Mouse (Mus musculus) neural tube, embryonic 15.5 days (tissue): Measurements from ENCODE around the gene Rpl36-ps4. TPM values are rescaled to one million over a fixed set of nuclear protein-coding genes. Genes with fewer than 3 reads are reported as not detected.

Source experiments
- ATAC-seq: fragments of 200-750 bp; cut with Nextera tagmentation; 2 replicates; pipeline ENCODE4 v1.8.0; 2017; ENCODE audit warnings: mild to moderate bottlenecking, moderate TSS enrichment, moderate library complexity; ENCODE audit not compliant: low FRiP score
- H3K27ac ChIP-seq: fragments of 300-500 bp; sonication (generic); replicated peaks from 2 replicates; pipeline ENCODE4 v1.5.1; 2015; ENCODE audit warnings: mild to moderate bottlenecking, inconsistent platforms
- H3K27me3 ChIP-seq: fragments of 300-500 bp; sonication (generic); replicated peaks from 2 replicates; pipeline ENCODE4 v1.6.1; 2015; ENCODE audit warnings: inconsistent platforms
- H3K36me3 ChIP-seq: fragments of 300-500 bp; sonication (generic); 2 replicates; pipeline ENCODE4 v1.6.1; 2015; ENCODE audit warnings: inconsistent platforms
- H3K4me1 ChIP-seq: fragments of 300-500 bp; sonication (generic); 2 replicates; pipeline ENCODE4 v1.6.1; 2015; ENCODE audit warnings: inconsistent platforms
- H3K4me2 ChIP-seq: fragments of 300-500 bp; sonication (generic); 2 replicates; pipeline ENCODE4 v1.6.1; 2015; ENCODE audit warnings: inconsistent platforms, mild to moderate bottlenecking, moderate library complexity
- H3K4me3 ChIP-seq: fragments of 300-500 bp; sonication (generic); replicated peaks from 2 replicates; pipeline ENCODE4 v1.5.1; 2015; ENCODE audit warnings: mild to moderate bottlenecking, inconsistent platforms
- H3K9ac ChIP-seq: fragments of 300-500 bp; sonication (generic); replicated peaks from 2 replicates; pipeline ENCODE4 v1.6.1; 2015; ENCODE audit warnings: mild to moderate bottlenecking, inconsistent platforms
- H3K9me3 ChIP-seq: fragments of 300-500 bp; sonication (generic); replicated peaks from 2 replicates; pipeline ENCODE4 v1.6.1; 2016; ENCODE audit warnings: inconsistent platforms
- WGBS: fragments of 180-500 bp; shearing (Covaris S2); methylation state at CpG from one replicate; pipeline ENCODE4 v1.1.7; 2015; ENCODE audit warnings: mixed read lengths; 5-methylcytosine and 5-hydroxymethylcytosine counted together
- polyA plus RNA-seq: library from polyadenylated mRNA; unstranded; fragments of >200 nt; fragmentation: Nextera tagmentation; extraction: Ambion mirVana; gene quantifications from 2 replicates; pipeline ENCODE4 v1.2.1, GENCODE M21; 2015

Gene Rpl36-ps4
- polyA plus RNA-seq = not detected in 2 replicates

- no peak for ATAC-seq
- WGBS = 93% methylated on average over 5 of the region's 5 CpGs
- no peaks in the 10 kb centered on the region for H3K9me3 ChIP-seq
- H3K4me2 ChIP-seq = no peak within 1 kb of the TSS
- H3K9ac ChIP-seq = no peak within 1 kb of the TSS
- no peak within 1 kb of the TSS for H3K27ac ChIP-seq
- H3K4me3 ChIP-seq = no peak within 1 kb of the TSS
- H3K27me3 ChIP-seq = no peaks in the 10 kb centered on the region
- no peaks in the 10 kb centered on the region for H3K36me3 ChIP-seq
- no peaks in the 10 kb centered on the region for H3K4me1 ChIP-seq
Observed at GRCm38 (mm10) chr17:87920677-87921076, at the start of gene Rpl36-ps4. TSS of gene Rpl36-ps4 (plus strand) at chr17:87920977.

- Histone ChIP-seq H3K36me3 (no peaks in the 10 kb centered on the region), H3K4me3 (no peak overlapping the region), H3K4me2 (no peak overlapping the region), H3K4me1 (peaks cover 5% of the 10 kb centered on the region), H3K9me3 (no peaks in the 10 kb centered on the region), H3K27ac (0 out of 2 replicates have a peak overlapping the region, but pooled peaks have one; percentile 42), H3K27me3 (no peaks in the 10 kb centered on the region), H3K9ac (no peak overlapping the region)
- 81% methylated on average over 13 of the region's 13 CpGs for WGBS
- no peak for ATAC-seq
Observed at GRCm38 (mm10) chr17:87871461-87872126, 49.2 kb upstream of the Rpl36-ps4 start.

GRCm38 (mm10) chr17:87872286-87872685 is 48.5 kb upstream of the Rpl36-ps4 start:
- ATAC-seq = no peak
- 16% methylated on average over 4 of the region's 4 CpGs for WGBS

GRCm38 (mm10) chr17:87873456-87873855 is 47.3 kb upstream of the Rpl36-ps4 start:
- Histone ChIP-seq H3K27me3 (no peaks in the 10 kb centered on the region), H3K4me3 (no peak overlapping the region), H3K9me3 (no peaks in the 10 kb centered on the region), H3K36me3 (no peaks in the 10 kb centered on the region), H3K4me2 (no peak overlapping the region), H3K27ac (no peak overlapping the region), H3K4me1 (peaks cover 15% of the 10 kb centered on the region), H3K9ac (no peak overlapping the region)
- no peak for ATAC-seq
- WGBS = 79% methylated on average over 7 of the region's 7 CpGs

More at GRCm38 (mm10) chr17:87872286-87872685, 48.5 kb upstream of the Rpl36-ps4 start:
- peak overlapping the region; percentile 42; the same call in 1 of the 2 replicates for H3K27ac ChIP-seq
- H3K4me3 ChIP-seq = no peak overlapping the region
- H3K27me3 ChIP-seq = no peaks in the 10 kb centered on the region
- no peak overlapping the region for H3K4me2 ChIP-seq
- no peak overlapping the region for H3K9ac ChIP-seq
- peaks cover 7% of the 10 kb centered on the region for H3K4me1 ChIP-seq
- no peaks in the 10 kb centered on the region for H3K9me3 ChIP-seq
- no peaks in the 10 kb centered on the region for H3K36me3 ChIP-seq

- Histone ChIP-seq H3K4me3 (no peak overlapping the region), H3K27ac (no peak overlapping the region), H3K4me1 (peaks cover 15% of the 10 kb centered on the region), H3K9me3 (no peaks in the 10 kb centered on the region), H3K9ac (no peak overlapping the region), H3K4me2 (no peak overlapping the region), H3K36me3 (no peaks in the 10 kb centered on the region), H3K27me3 (no peaks in the 10 kb centered on the region)
- WGBS = 84% methylated on average over 4 of the region's 4 CpGs
- no peak for ATAC-seq
Observed at GRCm38 (mm10) chr17:87873943-87874342, 46.8 kb upstream of the Rpl36-ps4 start.

GRCm38 (mm10) chr17:87875346-87875920 is 45.3 kb upstream of the Rpl36-ps4 start:
- H3K27me3 ChIP-seq = no peaks in the 10 kb centered on the region
- no peak for ATAC-seq
- WGBS = 92% methylated on average over 8 of the region's 8 CpGs
- H3K9me3 ChIP-seq = no peaks in the 10 kb centered on the region
- no peak overlapping the region for H3K4me3 ChIP-seq
- H3K27ac ChIP-seq = no peak overlapping the region
- no peaks in the 10 kb centered on the region for H3K36me3 ChIP-seq
- H3K9ac ChIP-seq = no peak overlapping the region
- H3K4me2 ChIP-seq = no peak overlapping the region
- peaks cover 20% of the 10 kb centered on the region for H3K4me1 ChIP-seq

GRCm38 (mm10) chr17:87876295-87877000 is 44.3 kb upstream of the Rpl36-ps4 start:
- ATAC-seq = no peak
- H3K9ac ChIP-seq = no peak overlapping the region
- no peak overlapping the region for H3K4me3 ChIP-seq
- WGBS = 86% methylated on average over 11 of the region's 11 CpGs
- no peaks in the 10 kb centered on the region for H3K9me3 ChIP-seq
- no peak overlapping the region for H3K4me2 ChIP-seq
- H3K4me1 ChIP-seq = peaks cover 20% of the 10 kb centered on the region
- no peaks in the 10 kb centered on the region for H3K36me3 ChIP-seq
- H3K27me3 ChIP-seq = no peaks in the 10 kb centered on the region
- no peak overlapping the region for H3K27ac ChIP-seq

GRCm38 (mm10) chr17:87877207-87878073 is 43.3 kb upstream of the Rpl36-ps4 start:
- ATAC-seq = peak; percentile 66; the same call in 1 of the 2 replicates
- H3K9ac ChIP-seq = no peak overlapping the region
- 12% methylated on average over 25 of the region's 25 CpGs for WGBS
- peak overlapping the region; percentile 21 for H3K4me2 ChIP-seq
- H3K36me3 ChIP-seq = no peaks in the 10 kb centered on the region
- no peak overlapping the region for H3K4me3 ChIP-seq
- no peaks in the 10 kb centered on the region for H3K27me3 ChIP-seq
- H3K27ac ChIP-seq = no peak overlapping the region
- H3K4me1 ChIP-seq = peaks cover 14% of the 10 kb centered on the region
- no peaks in the 10 kb centered on the region for H3K9me3 ChIP-seq

GRCm38 (mm10) chr17:87878556-87879483 is 42.0 kb upstream of the Rpl36-ps4 start:
- H3K9me3 ChIP-seq = no peaks in the 10 kb centered on the region
- ATAC-seq = no peak
- no peaks in the 10 kb centered on the region for H3K36me3 ChIP-seq
- no peak overlapping the region for H3K9ac ChIP-seq
- peaks cover 14% of the 10 kb centered on the region for H3K4me1 ChIP-seq
- no peaks in the 10 kb centered on the region for H3K27me3 ChIP-seq
- H3K27ac ChIP-seq = no peak overlapping the region
- H3K4me2 ChIP-seq = no peak overlapping the region
- 34% methylated on average over 10 of the region's 10 CpGs for WGBS
- no peak overlapping the region for H3K4me3 ChIP-seq

- ATAC-seq = no peak
- Histone ChIP-seq H3K36me3 (no peaks in the 10 kb centered on the region), H3K27ac (no peak overlapping the region), H3K27me3 (no peaks in the 10 kb centered on the region), H3K4me1 (peaks cover 14% of the 10 kb centered on the region), H3K4me2 (no peak overlapping the region), H3K9me3 (no peaks in the 10 kb centered on the region), H3K9ac (no peak overlapping the region), H3K4me3 (no peak overlapping the region)
- 36% methylated on average over 9 of the region's 9 CpGs for WGBS
Observed at GRCm38 (mm10) chr17:87879484-87880225, 41.1 kb upstream of the Rpl36-ps4 start.
